In the genomic region with DNA sequence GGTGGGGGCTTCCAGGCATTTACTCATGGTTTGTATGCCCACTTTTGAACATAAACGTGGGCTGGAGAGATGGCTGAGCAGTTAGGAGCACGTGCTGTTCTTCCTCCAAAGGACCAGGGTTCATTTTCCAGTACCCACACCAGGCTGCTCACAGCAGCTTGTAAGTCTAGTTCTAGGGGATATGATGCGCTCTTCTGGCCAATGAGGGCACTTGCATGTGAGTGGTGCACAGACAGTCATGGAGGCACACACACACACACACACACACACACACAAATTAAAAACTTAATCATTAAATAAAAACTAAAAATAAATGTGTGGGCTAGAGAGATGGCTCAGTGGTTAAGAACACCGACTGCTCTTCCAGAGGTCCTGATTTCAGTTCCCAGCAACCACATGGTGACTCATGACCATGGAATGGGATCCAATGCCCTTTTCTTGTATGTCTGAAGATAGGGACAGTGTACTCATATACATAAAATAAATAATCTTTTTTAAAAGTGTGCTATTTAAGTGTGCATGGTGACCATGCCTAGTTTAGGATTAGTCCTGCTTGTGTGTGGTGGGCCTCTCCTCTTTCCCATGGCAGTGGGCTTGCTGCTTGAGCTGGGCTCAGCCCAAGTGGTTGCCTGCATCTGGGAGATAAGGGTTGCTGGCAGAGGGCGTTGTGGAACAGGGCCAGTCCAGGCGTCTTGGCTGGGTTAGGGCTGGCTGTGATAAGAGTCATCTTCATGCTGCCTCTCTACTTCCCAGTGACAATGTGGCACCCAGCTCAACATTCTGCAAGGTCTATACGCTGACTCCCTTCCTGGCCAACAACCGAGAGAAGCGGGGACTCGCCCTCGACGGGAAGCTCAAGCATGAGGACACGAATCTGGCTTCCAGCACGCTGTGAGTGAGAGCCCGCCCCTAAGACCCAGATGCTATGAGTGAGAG, we compare ENCODE assay signal across 10 mouse cellular contexts. TPM values are rescaled to one million over a fixed set of nuclear protein-coding genes. Genes with fewer than 3 reads are reported as not detected.
DNase-seq lines count a peak whose midpoint lies in the region; ATAC-seq and TF ChIP-seq lines count a peak whose summit lies in the region.
"Had no signal": no experiment of that assay in that cellular context is flagged by ENCODE, and none has a peak within 500 bp of the region (broad histone marks: within the 10 kb centered on the region; RNA-seq: fewer than 3 reads in every experiment).

No protein-coding gene starts in this region.

- ATAC-seq in heart, embryonic 11.5 days (replicated peaks; ENCODE audit: insufficient number of reproducible peaks, low FRiP score, low TSS enrichment) = peak; percentile 83
- ATAC-seq in megakaryocyte, adult 5-6 weeks (ENCODE audit: poor library complexity, severe bottlenecking) = peak; percentile 54

- H3K4me3 ChIP-seq in heart, embryonic 10.5 days = peak overlapping the region; percentile 34
- no peak overlapping the region for H3K4me3 ChIP-seq in MEL (ENCODE audit: control insufficient read depth in 1 of 2, insufficient read depth in 1 of 2, low read depth in 2 of 2, low read length in 2 of 2)
- H3K4me3 ChIP-seq in heart, embryonic 11.5 days (ENCODE audit: low read depth, low read length) = peak overlapping the region; percentile 27
- H3K4me3 ChIP-seq in layer of hippocampus, adult 2 months = no peak overlapping the region

- H3K36me3 ChIP-seq in heart, embryonic 10.5 days = peaks cover 69% of the 10 kb centered on the region
- peaks cover 0 to 44% of the 10 kb centered on the region in 2 experiments; a peak in 2 of 4 replicates for H3K36me3 ChIP-seq in MEL (ENCODE audit: control insufficient read depth in 1 of 2, insufficient read depth in 2 of 2, low read length in 2 of 2)
- peaks cover 7% of the 10 kb centered on the region for H3K36me3 ChIP-seq in heart, embryonic 11.5 days (ENCODE audit: control insufficient read depth, insufficient read depth, low read length)

- peak overlapping the region; percentile 27 for H3K9ac ChIP-seq in MEL (ENCODE audit: control insufficient read depth, low read depth, low read length, poor library complexity, severe bottlenecking)
- H3K9ac ChIP-seq in heart, embryonic 11.5 days (ENCODE audit: low read depth, low read length) = peak overlapping the region; percentile 54; the same call in 1 of the 2 replicates

- peak; percentile 95 for DNase-seq in heart, embryonic 10.5 days (ENCODE audit: low spot score)
- no peak for DNase-seq in heart, adult 8-10 months (ENCODE audit: low spot score)
- DNase-seq in MEL (ENCODE audit: low read depth, low spot score) = peak; percentile 97
- no peak for DNase-seq in urinary bladder, adult 18-20 months (ENCODE audit: low spot score in 2 of 2)
- DNase-seq in layer of hippocampus, adult 2 months (ENCODE audit: low spot score in 2 of 2) = no peak
- DNase-seq in ovary, postnatal 14 days (ENCODE audit: low spot score) = no peak
- DNase-seq: cerebellum, adult 8-10 months; right cerebral cortex, postnatal 4 days had no signal

- TF ChIP-seq RAD21 in MEL (IDR thresholded peaks at IDR 0.05; ENCODE audit: low read depth, low read length) = no peak; the same call in 1 of the 2 replicates

- peak; percentile 97 to 99 for TF ChIP-seq EP300 in MEL (IDR thresholded peaks at IDR 0.05; ENCODE audit: low read depth in 1 of 2, low read length in 2 of 2)

- peak in 1 of 3 experiments; percentile 16; a peak in 1 of 6 replicates for TF ChIP-seq CTCF in MEL (IDR thresholded peaks at IDR 0.05 in 2 of 3, conservative IDR thresholded peaks at IDR 0.05 in 1 of 3; ENCODE audit: control insufficient read depth in 1 of 3, insufficient read depth in 1 of 3, low read depth in 2 of 3, low read length in 3 of 3, poor library complexity in 1 of 3, severe bottlenecking in 1 of 3)
- no peak for TF ChIP-seq CTCF in layer of hippocampus, adult 2 months (conservative IDR thresholded peaks at IDR 0.05)

- 80% methylated on average over 15 of the region's 15 CpGs for WGBS in heart, embryonic 10.5 days
- 61% methylated on average over 15 of the region's 15 CpGs for WGBS in heart, embryonic 11.5 days (ENCODE audit: insufficient replicate concordance)

- H3K27me3 ChIP-seq in heart, embryonic 10.5 days (ENCODE audit: insufficient read depth, poor library complexity, severe bottlenecking) = no peaks in the 10 kb centered on the region
- H3K27me3 ChIP-seq in MEL (ENCODE audit: control insufficient read depth in 1 of 2, insufficient read depth in 2 of 2, low read length in 2 of 2) = no peaks in the 10 kb centered on the region
- H3K27me3 ChIP-seq in heart, embryonic 11.5 days (ENCODE audit: control insufficient read depth, insufficient read depth, low read length) = no peaks in the 10 kb centered on the region

- peak in 1 of 2 experiments; percentile 41; a peak in 1 of 4 replicates for TF ChIP-seq POLR2A in MEL (IDR thresholded peaks at IDR 0.05; ENCODE audit: control insufficient read depth in 1 of 2, insufficient read depth in 1 of 2, low read depth in 1 of 2, low read length in 2 of 2, poor library complexity in 1 of 2)

- H3K4me2 ChIP-seq in heart, embryonic 11.5 days = peak overlapping the region; percentile 19; the same call in 1 of the 2 replicates

- H3K4me1 ChIP-seq in heart, embryonic 10.5 days = peaks cover 12% of the 10 kb centered on the region; the same call in 1 of the 2 replicates
- peaks cover 32 to 52% of the 10 kb centered on the region in 2 experiments for H3K4me1 ChIP-seq in MEL (ENCODE audit: control insufficient read depth in 1 of 2, insufficient read depth in 2 of 2, low read length in 2 of 2)
- H3K4me1 ChIP-seq in heart, embryonic 11.5 days (ENCODE audit: control insufficient read depth, insufficient read depth, low read length) = no peaks in the 10 kb centered on the region

- H3K27ac ChIP-seq in heart, embryonic 10.5 days = peak overlapping the region; percentile 72; the same call in 1 of the 2 replicates
- peak overlapping the region; percentile 91 for H3K27ac ChIP-seq in MEL (ENCODE audit: control insufficient read depth, low read depth, low read length)
- peak overlapping the region; percentile 37 for H3K27ac ChIP-seq in heart, embryonic 11.5 days (ENCODE audit: low read depth, low read length)
- H3K27ac ChIP-seq in layer of hippocampus, adult 2 months = no peak overlapping the region

- no peaks in the 10 kb centered on the region for H3K79me2 ChIP-seq in MEL (ENCODE audit: control insufficient read depth, insufficient read depth, low read length, poor library complexity)

- no peaks in the 10 kb centered on the region for H3K9me3 ChIP-seq in heart, embryonic 10.5 days
- H3K9me3 ChIP-seq in MEL (replicated peaks; ENCODE audit: insufficient read depth, low read length) = no peaks in the 10 kb centered on the region
- H3K9me3 ChIP-seq in heart, embryonic 11.5 days (replicated peaks; ENCODE audit: control insufficient read depth, low read length) = no peaks in the 10 kb centered on the region

TF ChIP-seq in MEL, 35 proteins besides CTCF, POLR2A, EP300 and RAD21 (continues in another document):
- TF ChIP-seq ZNF384 (IDR thresholded peaks at IDR 0.05; ENCODE audit: low read depth, low read length) (peak; percentile 38; the same call in 1 of the 2 replicates), CHD2 (IDR thresholded peaks at IDR 0.05; ENCODE audit: low read length) (0 out of 2 replicates have a peak, but pooled peaks have one; percentile 25), NRF1 (IDR thresholded peaks at IDR 0.05; ENCODE audit: insufficient read depth, low read depth, low read length, poor library complexity, severe bottlenecking) (no peak), TCF12 (IDR thresholded peaks at IDR 0.05; ENCODE audit: low read depth, low read length) (peak; percentile 100), MAFK (IDR thresholded peaks at IDR 0.05; ENCODE audit: borderline replicate concordance, low read depth, low read length) (peak; percentile 50; the same call in 1 of the 2 replicates), USF2 (IDR thresholded peaks at IDR 0.05; ENCODE audit: borderline replicate concordance in 1 of 2, insufficient read depth in 1 of 2, low read depth in 1 of 2, low read length in 2 of 2) (no peak), RCOR1 (IDR thresholded peaks at IDR 0.05; ENCODE audit: low read depth, low read length) (peak; percentile 93), MEF2A (IDR thresholded peaks at IDR 0.05; ENCODE audit: extremely low read depth, insufficient replicate concordance, low read depth, low read length, poor library complexity, severe bottlenecking) (no peak), JUND (IDR thresholded peaks at IDR 0.05; ENCODE audit: low read depth, low read length) (0 out of 2 replicates have a peak, but pooled peaks have one; percentile 30), POLR2AphosphoS2 (IDR thresholded peaks at IDR 0.05; ENCODE audit: low read length) (peak; percentile 89), CHD1 (IDR thresholded peaks at IDR 0.05; ENCODE audit: low read depth, low read length) (no peak), ETS1 (IDR thresholded peaks at IDR 0.05; ENCODE audit: low read depth, low read length) (peak; percentile 95), ZKSCAN1 (IDR thresholded peaks at IDR 0.05; ENCODE audit: low read depth, low read length) (no peak), MXI1 (IDR thresholded peaks at IDR 0.05; ENCODE audit: low read depth, low read length) (no peak; the same call in none of the 2 replicates), TBP (IDR thresholded peaks at IDR 0.05; ENCODE audit: low read depth, low read length) (peak; percentile 77), HCFC1 (IDR thresholded peaks at IDR 0.05; ENCODE audit: low read depth, low read length) (peak; percentile 43)

RNA-seq across cellular contexts. Expression of gene Tpbgl, which starts 32.8 kb away (rescaled TPM):
- polyA plus RNA-seq in heart, embryonic 10.5 days (2016; fragmentation: Nextera tagmentation; extraction: Ambion mirVana) = 0.89 and 1.2 TPM in 2 replicates
- total RNA-seq in heart, adult 8-10 months (2022) = 1 to 10 TPM; 2.8 to 3.4 (median 3.1) TPM
- not detected in 2 replicates for total RNA-seq in MEL (2012; rRNA removed)
- not detected for polyA plus RNA-seq in MEL (2012; ENCODE audit: insufficient read depth in 1 of 2, insufficient read length in 2 of 2, low read depth in 1 of 2, low replicate concordance in 2 of 2, missing spikeins in 1 of 2)
- polyA plus RNA-seq in heart, embryonic 11.5 days (2014; fragmentation: Nextera tagmentation; extraction: Ambion mirVana) = 1.4 and 1.5 TPM in 2 replicates
- 0.27 TPM in 1 of 2 replicates, not detected in the other for total RNA-seq in megakaryocyte, adult 5-6 weeks (2015)
- 0.07 TPM in 1 of 2 replicates, not detected in the other for total RNA-seq in megakaryocyte, adult 5-6 weeks (2017)
- 1 to 10 TPM; 4.7 to 5.1 TPM for total RNA-seq in layer of hippocampus, adult 2 months (2021)

RNA-seq across cellular contexts. Expression of gene Arrb1, which starts 58.9 kb away (rescaled TPM):
- 13.1 and 17.9 TPM in 2 replicates for polyA plus RNA-seq in heart, embryonic 10.5 days (2016; fragmentation: Nextera tagmentation; extraction: Ambion mirVana)
- total RNA-seq in heart, adult 8-10 months (2022) = 10 to 100 TPM; 16.2 to 28.4 (median 19.5) TPM
- 44.3 and 62.7 TPM in 2 replicates for total RNA-seq in MEL (2012; rRNA removed)
- polyA plus RNA-seq in MEL (2012; ENCODE audit: insufficient read depth in 1 of 2, insufficient read length in 2 of 2, low read depth in 1 of 2, low replicate concordance in 2 of 2, missing spikeins in 1 of 2) = 10 to 100 TPM; 27.0 to 67.7 TPM
- polyA plus RNA-seq in heart, embryonic 11.5 days (2014; fragmentation: Nextera tagmentation; extraction: Ambion mirVana) = 4.9 and 5.3 TPM in 2 replicates
- total RNA-seq in megakaryocyte, adult 5-6 weeks (2015) = 41.1 and 43.8 TPM in 2 replicates
- 91.7 and 96.9 TPM in 2 replicates for total RNA-seq in megakaryocyte, adult 5-6 weeks (2017)
- 100 to 1,000 TPM; 143 to 148 TPM for total RNA-seq in layer of hippocampus, adult 2 months (2021)

Comparison
In these comparisons a context has a peak if more than half of its experiments do, and no peak if none do; other contexts are left out.
1. DNase-seq: peak in heart, embryonic 10.5 days (single experiment) and MEL (single experiment); none in heart, adult 8-10 months (single experiment), urinary bladder, adult 18-20 months (0 of 2), layer of hippocampus, adult 2 months (0 of 2) and ovary, postnatal 14 days (single experiment).
2. H3K4me3 ChIP-seq: peak in heart, embryonic 10.5 days (single experiment) and heart, embryonic 11.5 days (single experiment); none in MEL (0 of 2) and layer of hippocampus, adult 2 months (single experiment).